Mouse (Mus musculus): Measurements from ENCODE around the gene Lamtor2.

Lamtor2 gene

DNA sequence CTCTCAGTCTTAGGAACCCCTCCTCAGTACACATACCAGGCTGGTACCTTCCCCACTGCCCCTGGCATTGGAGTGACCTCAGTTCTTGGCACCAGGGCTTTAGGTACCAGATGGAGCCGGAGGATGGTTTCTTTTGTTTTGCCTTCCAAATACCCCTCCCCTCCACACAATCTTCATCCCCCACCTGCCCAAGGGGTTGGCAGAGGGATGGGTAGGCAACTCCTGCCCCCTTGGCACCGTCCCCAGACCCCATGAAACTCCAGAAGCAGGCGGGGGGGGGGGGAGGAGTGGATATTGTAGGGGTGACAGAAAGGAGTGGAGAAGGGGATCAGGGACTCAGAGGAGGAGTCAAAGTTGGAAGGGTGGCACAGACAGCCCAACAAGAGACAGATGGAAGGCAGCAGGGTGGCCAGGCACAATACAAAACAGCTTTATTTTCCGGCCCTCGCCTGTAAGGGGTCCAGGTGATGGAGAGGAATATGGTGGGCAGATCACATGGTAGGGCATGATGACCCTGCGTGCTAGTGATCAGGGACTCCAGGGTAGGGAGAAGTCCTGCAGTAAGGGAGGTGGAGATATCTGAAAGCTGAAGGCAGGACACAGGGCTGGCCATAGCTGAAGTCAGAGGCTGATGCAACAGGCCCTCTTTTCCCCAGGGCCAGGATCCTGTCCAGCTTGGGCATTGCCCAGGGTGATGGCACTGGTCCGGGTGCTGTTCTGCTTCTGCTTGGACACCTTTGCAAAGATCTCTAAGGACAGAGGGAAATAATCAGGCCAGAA lies 11.1 kb downstream of the Lamtor2 start:
- DNase-seq (ENCODE audit: low spot score) = no peak

DNA sequence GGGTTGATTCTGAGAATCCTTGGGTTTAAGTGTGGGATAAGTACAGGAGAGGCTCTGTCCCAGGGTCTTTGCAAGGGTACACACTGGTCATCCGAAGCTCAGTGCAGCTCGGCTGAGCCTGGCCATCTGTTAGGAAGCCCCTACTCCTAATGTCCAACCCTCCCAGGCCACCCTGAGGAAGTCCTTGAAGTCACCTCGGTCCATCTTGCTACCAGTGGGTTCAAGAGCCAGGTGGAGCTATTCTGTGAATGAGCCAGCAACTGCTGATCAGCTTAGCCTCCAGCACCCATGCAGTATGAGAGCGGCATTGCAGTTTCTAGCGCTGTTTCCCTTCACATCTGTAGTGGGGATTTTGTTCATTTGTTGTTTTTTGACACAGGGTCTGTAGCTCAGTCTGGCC lies 12.8 kb downstream of the Lamtor2 start:
- no peak for DNase-seq (ENCODE audit: low spot score)

DNA sequence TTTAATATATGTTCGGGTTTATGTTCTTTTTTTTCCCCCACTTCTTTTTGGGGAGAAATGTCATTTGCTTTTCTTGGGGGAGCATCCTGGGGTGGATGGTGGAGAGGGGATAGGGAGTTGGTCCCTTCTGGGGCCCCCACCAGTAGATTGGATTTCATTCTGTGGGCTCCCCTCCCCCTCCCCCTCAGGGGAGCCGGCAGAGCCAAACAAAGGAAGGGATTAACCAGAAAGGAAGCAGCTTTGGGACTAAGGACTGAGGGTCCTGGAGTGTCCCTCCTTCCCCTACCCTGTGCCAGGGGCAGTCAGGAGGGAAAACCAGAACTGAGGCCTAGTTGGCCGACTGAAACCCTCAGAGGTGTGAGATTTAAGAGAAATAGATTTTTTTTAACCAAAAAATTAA lies 13.5 kb downstream of the Lamtor2 start:
- DNase-seq (ENCODE audit: low spot score) = no peak

DNA sequence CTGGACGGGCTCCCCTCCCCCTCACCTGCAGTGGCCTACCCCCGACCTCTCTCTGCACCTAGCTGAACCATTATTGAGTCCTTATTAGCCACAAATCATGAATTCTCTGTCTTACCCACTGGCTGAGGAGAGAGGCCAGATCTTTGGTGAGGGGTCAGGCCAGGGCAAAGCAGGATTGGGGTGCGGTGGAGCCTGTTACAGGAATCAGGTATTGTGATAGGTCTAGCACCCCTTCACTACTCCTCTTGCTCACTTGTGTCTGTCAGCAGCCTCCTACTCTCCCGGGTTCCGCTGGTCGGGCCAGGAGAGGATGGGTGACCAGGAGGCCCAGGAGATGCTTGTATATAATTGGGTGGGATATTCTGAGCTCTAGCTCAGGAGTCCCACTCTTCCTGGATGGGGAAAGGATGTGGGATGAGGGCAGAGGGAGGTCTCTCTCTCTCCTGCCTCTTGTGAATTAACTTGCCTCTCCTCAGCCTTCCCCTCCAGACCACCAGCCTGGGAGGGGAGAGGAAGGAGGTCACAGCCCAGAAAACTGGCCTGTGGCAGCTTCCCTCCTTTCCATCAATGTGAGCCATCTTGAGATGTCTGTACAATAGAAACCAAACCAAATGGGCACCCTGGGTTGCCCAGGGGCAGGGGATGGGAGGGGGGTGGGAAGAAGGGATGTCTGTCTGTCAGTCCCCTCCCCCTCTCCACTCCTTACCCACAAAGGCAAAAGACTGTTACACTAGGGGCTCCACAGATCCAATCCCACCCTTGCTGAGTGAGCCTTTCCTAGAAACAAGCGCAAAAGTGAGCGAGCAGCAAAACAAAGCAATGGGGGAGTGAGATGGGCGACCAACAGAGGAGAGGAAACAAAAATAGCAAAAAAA lies 14.4 kb downstream of the Lamtor2 start:
- DNase-seq (ENCODE audit: low spot score) = no peak

DNA sequence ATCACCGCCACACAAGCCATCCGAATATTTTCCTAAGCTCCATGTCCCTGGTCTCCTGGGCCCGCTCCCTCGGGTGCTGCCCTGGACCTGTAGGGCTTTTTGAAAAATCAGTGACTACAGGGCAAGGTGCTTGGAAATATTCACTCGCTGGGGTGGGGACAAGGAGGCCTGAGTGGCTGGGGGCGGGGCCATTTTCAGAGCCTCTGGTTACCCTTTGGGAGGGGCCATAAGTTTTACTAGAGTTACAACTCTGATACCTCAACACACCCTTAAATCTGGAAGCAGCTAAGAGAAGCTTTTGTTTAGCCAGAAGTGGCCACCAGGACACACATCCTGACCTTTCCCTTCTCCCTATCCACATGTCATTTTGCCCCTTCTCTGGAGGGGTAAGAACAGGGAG lies 15.7 kb downstream of the Lamtor2 start:
- DNase-seq (ENCODE audit: low spot score) = no peak

DNA sequence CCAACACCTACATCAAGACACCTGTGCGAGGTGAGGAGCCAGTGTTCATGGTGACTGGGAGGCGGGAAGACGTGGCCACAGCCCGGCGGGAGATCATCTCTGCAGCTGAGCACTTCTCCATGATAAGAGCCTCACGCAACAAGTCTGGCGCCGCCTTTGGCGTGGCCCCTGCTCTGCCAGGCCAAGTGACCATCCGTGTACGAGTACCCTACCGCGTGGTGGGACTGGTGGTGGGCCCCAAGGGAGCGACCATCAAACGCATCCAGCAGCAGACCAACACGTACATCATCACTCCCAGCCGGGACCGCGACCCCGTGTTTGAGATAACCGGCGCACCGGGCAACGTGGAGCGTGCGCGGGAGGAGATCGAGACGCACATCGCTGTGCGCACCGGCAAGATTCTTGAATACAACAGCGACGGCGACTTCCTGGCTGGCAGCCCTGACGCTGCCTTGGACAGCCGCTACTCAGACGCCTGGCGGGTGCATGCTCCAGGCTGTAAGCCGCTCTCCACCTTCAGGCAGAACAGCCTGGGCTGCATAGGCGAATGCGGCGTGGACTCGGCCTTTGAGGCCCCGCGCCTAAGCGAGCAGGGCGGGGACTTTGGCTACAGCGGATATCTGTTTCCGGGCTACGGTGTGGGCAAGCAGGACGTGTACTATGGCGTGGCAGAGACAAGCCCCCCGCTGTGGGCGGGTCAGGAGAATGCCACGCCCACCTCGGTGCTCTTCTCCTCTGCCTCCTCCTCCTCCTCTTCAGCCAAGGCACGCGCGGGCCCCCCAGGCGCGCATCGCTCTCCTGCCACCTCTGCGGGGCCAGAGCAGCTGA lies 16.6 kb downstream of the Lamtor2 start:
- peak; percentile 66 for DNase-seq (ENCODE audit: low spot score)

DNA sequence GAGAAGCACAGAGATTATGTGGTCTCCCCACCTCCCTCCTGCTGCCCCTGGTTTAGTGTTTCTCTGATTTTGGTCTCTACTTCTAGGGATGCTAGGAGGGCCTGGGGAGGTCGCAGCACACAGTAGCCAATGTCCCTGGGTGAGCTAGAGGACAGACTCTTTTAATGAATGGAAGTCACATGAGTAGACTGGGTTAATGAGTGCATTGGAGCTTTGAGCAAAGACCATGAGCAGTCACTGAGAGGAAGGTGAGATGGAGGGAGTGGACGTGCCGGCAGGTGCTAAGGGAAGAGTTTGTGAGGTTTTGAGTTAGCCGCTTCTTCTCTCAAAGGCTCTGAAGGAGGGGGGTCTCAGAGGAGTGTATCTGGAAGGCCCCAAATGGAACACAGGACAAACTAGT lies 17.3 kb downstream of the Lamtor2 start:
- DNase-seq (ENCODE audit: low spot score) = no peak

DNA sequence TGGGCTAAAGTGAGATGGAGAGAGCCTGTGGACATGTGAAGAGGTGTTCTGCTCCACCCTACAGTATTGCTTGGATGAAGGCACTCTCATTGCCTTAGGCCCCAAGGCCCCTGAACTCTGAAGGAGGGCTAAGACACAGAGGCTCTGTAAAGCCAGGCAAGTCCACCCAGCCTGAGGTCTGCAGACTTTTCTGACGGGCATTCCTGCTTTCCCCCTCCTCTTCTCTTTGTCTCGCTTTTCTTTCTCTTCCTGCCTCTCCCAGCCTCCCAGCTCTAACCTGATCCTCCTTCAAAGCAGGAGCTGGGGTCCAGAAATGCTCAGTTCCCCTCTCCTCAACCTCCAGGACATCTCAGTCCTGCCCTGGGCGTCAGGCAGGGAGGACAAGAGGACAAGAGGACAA lies 17.9 kb downstream of the Lamtor2 start:
- DNase-seq (ENCODE audit: low spot score) = no peak

DNA sequence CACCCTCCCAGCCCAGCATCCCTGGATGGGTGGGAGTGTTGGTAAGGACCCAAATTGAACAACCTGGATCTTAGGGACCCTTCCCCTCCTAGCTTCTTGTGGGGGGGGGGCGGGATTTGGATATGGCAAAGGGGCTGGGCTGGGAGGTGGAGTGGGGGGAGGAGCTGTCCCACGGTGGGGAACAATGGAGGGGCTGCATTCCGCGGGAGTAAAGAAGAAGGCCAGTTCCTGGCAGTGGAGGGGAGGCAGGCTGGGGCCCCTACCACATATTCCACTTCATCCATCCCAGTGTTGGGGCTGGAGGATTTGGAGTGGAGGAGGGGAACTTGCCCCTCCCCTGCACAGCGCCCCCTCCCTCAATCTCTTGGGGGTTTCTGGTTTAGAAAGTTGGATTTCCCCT lies 19.2 kb downstream of the Lamtor2 start:
- DNase-seq (ENCODE audit: low spot score) = no peak

DNA sequence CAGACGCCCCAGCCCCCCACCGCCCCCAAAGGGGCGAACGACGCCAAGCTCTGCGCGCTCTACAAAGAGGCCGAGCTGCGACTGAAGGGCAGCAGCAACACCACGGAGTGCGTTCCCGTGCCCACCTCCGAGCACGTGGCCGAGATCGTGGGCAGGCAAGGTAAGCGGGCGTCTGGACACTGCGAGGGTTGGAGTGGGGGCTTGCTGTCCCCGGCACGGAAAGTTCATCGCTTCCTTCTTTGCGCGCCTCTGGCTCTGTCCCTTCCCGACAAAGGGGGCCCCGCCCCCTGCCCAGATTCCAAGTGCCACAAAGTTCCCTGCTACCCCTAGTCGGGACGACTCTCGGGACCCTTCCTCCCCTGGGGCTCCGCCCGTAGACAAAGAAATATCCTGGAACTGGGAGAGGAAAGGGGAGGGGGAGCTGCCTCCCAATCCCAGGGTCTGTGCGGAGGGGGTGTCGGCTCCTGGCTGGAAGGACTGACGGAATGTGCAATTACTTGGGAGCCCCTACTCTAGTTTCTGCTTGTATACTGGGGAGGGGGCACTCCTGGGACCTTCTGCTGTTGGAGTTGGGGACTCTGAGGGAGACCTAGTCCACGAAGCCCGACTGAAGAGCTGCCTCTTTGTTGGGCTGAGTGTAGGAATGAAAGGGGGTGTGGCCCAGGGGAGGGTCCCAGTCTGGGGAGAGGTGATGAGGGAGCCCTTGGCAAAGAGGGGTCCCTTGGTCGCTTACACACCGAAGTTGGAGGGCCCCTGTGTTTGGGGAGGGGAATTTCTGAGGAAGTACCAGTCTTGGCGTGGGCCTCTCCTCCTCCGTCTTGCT lies 20.0 kb downstream of the Lamtor2 start:
- DNase-seq (ENCODE audit: low spot score) = peak; percentile 52

DNA sequence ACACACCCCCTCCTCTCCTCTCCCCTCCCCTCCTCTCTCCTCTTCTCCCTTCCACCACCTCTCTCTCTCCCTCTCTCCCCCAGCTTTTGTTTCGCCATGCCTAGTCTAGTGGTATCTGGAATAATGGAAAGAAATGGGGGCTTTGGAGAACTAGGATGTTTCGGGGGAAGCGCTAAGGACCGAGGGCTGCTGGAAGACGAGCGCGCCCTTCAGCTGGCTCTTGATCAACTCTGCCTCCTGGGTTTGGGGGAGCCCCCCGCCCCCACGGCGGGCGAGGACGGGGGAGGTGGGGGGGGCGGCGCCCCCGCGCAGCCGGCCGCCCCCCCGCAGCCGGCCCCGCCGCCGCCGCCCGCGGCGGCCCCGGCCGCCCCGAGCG lies 20.6 kb downstream of the Lamtor2 start, which contains the start of gene Mex3a:
Gene Mex3a (plus strand): TSS at position 97 of the 376 bp plus-strand sequence.
- DNase-seq (ENCODE audit: low spot score) = no peak

DNA sequence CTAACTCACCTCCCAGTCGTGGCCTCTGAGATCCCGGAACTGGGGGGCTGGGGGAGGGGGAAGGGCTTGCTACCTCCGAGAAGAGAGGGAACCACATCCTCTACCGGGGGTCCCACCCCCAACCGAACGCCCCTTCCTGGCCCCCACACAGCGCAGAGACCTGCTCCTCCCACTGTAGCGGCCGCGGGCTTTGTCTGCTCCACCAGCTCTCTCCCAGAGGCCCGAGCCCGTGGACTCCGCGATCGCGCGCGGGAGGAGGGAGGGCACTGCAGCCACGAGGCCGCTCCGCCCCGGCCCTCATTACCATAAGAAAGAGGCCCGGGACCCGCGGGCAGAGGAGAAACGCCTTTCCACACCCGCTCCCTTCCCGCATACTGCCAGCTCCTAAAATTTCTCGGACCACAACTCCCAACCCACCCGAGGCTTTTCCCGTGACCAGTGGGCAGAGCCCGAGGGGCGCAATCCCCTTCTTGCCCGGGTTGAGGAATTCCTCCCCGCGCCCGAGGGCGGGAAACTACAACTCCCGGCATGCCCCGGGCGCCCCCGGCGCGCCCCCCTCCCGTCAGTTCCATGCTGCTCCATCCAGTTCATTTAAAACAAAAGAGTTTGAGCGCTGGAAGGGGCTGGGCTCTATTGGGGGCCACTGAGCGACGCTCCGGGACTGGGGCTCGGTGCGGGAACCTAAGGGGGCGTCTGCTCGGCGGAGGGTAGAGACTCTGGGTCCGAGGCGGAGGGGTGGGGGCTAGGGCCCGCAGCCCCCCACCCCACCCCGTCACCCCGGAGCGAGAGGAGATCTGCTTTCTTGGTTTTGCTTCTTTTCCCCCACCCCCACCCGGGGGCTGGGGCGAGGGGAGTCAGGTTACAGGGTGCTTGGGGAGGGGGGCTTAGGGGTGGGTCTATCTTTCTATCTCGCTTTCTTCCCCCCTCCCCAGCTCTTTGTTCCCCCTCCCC lies 21.3 kb downstream of the Lamtor2 start:
- DNase-seq (ENCODE audit: low spot score) = peak; percentile 90

DNA sequence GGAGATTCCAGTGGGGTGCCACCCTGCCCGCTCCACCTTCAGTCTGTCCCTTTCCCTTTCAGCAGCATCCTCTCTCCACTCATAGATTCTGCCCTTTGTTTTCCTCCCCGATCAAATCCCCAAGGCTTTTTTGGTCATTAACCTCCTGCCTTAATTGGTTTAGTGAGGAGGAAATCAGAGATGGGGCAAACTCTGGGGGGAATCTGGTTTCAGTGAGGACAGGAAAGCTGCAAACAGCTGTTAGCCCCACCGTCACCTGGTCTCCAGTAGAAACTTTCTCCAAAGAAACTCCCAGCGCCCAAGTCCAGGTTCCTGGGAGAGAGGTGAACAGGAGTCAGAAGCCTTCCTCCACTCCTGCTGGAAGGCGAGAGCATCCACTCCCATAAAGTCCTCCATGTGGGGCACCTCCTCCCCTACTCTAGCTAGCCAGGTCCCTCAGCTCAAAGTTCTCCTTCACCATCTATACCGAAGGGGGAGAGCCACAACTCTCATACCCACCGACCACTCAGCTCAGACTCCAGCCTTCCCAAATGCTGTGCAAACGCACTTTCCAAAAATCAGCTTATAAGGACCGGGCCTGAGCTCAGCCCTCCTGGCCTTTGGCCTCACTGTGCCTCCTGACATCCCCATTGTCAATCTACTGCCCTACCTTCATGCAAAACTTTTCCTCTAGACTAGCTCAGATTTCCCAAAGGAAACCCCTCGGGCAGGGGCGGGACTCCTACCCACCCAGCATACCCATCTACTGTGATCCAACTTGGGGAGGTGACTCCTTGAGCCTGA lies 22.6 kb downstream of the Lamtor2 start:
- no peak for DNase-seq (ENCODE audit: low spot score)

DNA sequence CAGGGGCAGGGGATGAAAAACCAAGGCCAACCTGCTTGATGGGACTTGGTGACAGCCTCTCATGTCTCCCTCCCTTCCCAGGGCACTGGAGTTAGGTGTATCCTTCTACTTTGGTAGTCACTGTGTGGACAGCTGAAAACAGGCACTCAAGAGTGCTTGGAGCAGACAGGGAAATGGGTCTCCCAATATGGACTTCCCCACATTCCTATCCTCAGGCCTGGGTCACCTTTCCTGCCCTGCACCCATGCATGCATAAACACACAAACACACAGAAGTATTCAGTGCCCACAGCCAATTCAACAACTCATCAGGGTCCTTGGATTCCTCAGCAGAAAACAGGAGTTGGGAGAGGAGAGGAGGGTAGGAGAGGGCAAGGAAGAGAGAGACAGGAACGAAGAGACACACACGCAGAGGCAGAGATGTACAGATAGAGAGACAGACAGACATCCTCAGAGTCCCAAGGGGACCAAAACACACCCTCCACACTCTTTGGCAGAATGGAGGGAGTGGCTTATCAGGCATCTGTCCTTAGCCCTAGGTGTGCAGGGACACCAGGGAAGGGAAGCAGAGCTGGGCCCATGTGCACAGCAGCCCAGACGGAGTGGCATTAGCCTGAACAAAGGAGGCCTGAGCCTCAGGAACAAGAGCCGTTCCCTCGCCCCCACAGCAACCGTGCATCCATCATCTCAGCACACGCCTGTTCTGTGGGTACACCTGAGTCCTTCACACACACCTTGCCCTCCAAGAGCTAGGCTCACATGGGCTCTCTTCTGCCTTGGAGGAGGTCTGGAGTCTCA lies 23.5 kb downstream of the Lamtor2 start:
- DNase-seq (ENCODE audit: low spot score) = no peak

DNA sequence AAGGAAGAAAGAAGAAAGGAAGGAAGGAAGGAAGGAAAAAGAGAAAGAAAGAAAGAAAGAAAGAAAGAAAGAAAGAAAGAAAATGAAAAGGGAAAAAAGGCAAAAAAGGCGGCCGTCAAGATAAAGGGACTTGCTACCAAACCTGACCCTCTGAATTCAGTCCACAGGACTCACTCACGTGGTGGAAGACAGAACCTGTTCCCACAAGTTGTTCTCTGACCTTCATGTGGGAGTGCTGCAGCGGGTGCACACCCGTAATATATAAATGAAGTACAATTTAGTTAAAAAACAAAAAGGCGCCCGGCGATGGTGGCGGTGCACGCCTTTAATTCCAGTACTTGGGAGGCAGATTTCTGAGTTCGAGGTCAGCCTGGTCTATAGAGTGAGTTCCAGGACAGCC lies 24.2 kb downstream of the Lamtor2 start:
- DNase-seq (ENCODE audit: low spot score) = no peak

DNA sequence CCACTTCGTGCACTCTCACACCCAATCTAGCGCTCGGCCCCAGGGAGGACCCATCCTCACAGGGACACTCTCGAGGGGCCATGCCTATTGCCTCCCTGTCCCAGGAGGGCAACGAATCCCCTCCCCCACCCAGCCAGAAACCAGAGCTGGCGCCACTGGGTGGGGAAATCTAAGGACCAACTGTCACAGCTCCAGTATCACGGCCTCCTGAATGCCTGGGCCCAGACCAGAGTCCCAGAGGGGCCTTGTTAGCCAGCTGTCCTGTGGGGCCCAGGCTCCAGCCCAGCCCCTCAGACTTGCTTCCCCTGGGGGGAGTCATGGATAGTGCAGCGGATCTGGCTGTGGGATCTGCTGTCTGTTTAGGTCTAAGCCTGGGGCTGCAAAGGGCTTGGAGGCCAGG lies 25.3 kb downstream of the Lamtor2 start:
- DNase-seq (ENCODE audit: low spot score) = no peak

DNA sequence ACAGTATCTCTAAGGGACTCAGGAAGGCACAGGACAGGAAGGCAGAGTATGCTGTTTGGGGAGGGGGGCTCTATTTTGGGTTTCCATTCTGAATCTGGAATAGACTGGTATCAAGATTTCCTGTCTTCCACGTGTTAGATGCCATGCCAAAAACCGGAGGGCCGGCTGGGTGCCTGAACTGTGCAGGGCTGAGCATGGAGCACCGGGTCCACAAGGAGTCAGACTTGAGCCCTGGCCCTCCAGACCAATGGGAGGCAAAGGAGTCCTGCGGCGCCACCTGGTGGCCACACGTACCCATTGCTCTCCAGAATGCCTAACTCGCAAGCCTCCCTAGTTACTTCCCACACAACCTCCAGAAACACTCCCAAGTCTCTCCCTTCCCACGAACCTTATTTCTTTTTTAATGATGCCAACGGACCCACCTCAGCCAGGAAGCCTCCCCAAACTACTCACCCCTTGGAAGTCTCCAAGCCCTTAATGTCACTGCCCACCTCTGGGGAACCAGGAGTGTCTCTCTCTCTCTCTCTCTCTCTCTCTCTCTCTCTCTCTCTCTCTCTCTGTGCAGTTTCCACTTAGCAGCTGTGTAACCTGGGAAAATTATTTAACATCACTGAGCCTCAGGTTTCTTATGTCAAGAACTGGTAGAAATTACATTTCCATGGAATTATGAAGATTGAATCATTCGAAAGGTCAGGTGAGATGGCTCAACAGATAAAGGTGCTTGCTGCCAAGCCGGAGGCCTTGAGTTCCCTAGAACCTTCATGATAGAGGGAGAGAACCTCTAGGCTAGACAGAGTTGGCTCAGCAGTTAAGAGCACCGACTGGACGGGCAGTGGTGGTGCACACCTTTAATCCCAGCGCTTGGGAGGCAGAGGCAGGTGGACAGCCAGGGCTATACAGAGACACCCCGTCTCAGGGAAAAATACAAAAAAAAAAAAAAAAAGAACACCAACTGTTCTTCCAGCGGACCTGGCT lies 26.4 kb downstream of the Lamtor2 start:
- DNase-seq (ENCODE audit: low spot score) = peak; percentile 85

DNA sequence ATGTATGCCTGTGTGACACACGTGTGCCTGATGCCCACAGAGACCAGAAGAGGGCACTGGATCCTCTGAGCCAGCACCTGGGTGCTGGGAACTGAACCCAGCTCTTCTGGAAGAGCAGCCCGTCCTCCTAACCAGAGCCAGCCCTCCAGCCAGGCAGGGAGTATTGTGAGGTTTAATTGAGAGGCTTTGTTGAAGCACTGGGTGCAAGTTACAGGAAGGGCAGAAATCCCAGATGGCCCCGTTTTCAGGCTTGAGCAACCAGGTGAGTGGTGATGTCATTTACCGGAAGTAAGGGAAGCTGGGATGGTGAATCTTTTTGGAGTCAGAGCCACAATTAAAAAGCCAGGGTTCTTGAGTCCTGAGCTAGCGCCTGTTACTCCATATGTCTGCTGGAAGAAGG lies 27.9 kb downstream of the Lamtor2 start:
- no peak for DNase-seq (ENCODE audit: low spot score)
